Mouse (Mus musculus) thymus, postnatal 10 days (tissue): ENCODE measurements around the gene Olfr92.
A peak's percentile ranks its signal among the peaks of the same experiment; 100 is the strongest.
"Not testable (repeated sequence)": the region's sequence is repeated elsewhere in the genome, so short reads cannot be mapped to it uniquely, and the experiment has no call there.

ENCODE experiments used
- DNase-seq, 2 experiments: peaks; one replicate each; pipeline ENCODE4 v3.0.0; 2021; ENCODE audit warnings: low spot score in 2 of 2

Olfr92 gene

DNA sequence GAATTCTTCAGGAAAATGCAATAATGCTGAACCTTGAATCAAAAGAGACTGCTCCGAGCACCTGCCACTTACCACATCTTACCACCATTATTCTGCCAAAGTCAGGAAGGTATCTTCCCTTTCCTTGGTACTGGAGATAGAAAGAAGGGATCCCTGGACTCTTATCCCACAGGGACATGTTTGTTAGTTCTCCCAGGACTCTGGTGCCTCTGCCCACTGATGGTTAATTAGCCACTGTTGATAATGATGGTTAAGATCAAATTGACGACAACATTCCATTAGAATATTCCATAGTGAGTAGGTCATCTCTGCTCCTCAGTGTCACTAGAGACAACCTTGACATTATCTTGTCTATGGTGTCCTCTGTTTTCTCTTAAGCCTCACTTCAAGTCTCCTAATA is at the start of gene Olfr92:
Gene Olfr92, minus strand, starts transcription at position 101 of the 400 bp plus-strand sequence.
- no peak for DNase-seq

DNA sequence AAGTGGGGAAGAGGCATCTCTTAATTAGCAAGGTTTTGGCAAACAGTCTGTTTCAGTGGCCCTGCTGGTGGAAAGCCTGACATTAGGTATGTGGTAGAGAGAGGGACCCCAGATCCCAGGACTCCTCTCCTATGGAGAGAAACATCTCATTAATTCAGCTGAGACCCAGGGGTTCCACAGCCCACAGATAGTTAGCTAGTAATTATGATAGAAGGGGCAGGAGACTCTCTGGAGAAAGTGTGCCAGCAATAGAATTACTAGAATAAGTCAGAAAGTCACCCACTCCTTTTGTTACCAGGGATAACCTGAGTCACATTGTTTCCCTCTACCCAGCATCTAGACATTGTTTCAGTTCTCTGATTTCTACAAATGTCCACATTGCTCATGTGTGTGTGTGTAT is 41.5 kb upstream of the Olfr92 start, which contains the start of gene Olfr93:
Gene Olfr93, minus strand, starts transcription at position 101 of the 400 bp plus-strand sequence.
- no peak for DNase-seq

DNA sequence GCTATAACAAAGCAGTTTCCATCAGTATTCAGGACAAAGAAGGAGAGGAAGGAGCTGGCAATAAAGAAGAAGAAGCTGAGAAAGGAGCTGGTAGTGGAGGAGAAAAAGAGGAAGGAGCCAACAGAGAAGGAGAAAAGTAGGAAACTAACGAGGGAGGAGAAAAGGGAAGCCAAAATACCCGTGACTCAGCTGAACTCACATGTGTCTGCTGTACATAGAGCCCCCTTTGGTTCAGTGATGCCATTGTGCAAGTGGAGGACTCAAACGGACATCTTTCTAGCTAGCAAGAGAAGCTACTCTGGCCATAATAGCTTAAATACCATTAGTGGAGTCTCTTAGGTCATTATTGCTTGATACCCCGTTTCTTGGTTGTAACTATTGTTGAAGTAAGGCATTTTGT is 11.5 kb upstream of the Olfr92 start:
- DNase-seq, result not testable (repeated sequence)

DNA sequence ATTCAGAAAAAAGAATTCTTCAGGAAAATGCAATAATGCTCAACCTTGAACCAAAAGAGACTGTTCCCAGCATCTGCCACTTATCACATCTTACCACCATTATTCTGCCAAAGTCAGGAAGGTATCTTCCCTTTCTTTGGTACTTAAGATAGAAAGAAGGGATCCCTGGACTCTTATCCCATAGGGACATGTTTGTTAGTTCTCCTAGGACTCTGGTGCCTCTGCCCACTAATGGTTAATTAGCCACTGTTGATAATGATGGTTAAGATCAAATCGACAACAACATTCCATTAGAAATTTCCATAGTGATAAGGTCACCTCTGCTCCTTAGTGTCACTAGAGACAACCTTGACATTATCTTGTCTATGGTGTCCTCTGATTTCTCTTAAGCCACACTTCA is 21.7 kb downstream of the Olfr92 start, which contains the start of gene Olfr91:
Gene Olfr91, minus strand, starts transcription at position 101 of the 400 bp plus-strand sequence.
- no peak for DNase-seq

DNA sequence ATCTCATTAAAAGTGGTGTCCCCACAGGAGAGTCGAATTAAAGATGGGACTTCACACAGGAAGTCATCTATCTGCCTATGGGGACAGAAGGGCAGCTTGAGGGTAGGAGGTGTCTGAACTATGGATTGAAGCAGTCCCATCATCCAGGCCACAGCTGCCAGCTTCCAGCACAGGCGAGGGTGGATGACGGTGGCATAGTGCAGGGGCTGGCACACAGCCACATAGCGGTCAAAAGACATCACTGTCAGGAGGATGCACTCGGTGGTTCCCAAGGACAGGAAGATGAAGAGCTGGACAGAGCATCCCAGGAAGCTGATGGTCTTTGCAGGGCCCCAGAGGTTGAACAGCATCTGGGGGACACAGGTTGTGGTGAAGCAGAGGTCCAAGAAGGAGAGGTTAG is 26.6 kb downstream of the Olfr92 start:
- no peak for DNase-seq

DNA sequence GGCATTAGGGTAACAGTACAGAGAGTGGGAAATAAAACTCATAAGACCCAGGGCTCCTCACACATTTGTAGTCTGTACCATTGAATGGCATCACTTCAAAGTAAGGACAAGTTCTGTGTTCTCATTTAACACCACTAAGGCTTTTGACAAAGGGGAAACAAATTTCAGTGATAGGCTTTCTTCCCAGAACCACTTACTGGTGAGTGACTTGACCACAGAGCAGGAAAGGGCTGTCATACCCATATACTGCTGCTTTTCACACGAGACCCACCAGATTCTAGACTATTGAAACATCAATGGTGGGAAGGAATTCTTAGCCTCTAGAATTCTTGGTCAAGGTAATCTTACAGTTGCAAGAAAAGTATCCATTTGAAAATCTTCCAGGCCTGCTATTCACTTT is 27.7 kb downstream of the Olfr92 start:
- DNase-seq, result no peak

DNA sequence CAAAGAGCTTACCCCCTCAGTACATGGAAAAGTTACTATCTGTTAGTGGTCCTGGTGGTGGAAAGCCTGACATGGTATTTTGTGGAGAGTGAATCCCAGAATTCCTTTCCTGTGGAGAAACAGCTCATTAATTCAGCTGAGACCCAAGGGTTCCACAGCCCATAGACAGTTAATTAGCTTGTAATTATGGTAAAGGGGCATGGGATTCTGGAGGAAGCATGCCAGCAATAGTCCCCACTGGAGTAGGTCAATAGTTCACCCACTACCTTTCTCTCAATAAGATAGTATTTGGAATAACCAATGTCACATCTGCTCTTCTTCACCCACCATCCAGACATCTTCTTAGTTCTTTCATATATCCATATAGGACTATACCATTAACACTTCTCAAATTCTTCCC is 31.5 kb downstream of the Olfr92 start, which contains the start of gene Olfr90:
Gene Olfr90, minus strand, starts transcription at position 101 of the 400 bp plus-strand sequence.
- DNase-seq, result no peak

DNA sequence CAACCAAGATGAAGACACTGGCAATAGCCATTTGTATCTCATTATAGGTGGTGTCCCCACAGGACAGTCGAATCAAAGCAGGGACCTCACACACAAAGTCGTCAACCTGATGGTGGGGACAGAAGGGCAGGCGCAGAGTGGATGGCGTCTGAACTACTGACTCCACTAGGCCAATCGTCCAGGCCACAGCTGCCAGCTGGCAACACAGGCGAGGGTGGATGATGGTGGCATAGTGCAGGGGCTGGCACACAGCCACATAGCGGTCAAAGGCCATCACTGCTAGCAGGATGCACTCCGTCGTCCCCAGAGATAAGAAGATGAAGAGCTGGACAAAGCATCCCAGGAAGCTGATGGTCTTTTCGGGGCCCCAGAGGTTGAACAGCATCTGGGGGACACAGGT is 34.3 kb downstream of the Olfr92 start:
- no peak for DNase-seq

DNA sequence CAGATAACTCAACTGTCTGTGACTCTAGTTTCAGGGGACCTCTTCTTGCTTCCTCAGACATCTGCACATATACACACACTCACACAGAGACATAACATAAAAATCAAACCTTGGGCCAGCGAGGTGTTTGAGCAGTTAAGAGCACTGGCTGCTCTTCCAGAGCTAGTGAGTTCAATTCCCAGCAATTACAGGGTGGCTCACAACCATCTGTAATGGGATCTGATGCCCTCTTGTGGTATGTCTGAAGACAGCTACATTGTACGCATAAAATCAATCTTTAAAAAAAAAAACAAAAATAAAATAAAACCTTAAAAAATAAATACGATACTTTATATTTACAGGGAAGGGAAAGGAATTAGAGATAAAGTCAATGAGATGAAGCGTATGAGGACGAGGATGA is 35.3 kb downstream of the Olfr92 start:
- no peak for DNase-seq

DNA sequence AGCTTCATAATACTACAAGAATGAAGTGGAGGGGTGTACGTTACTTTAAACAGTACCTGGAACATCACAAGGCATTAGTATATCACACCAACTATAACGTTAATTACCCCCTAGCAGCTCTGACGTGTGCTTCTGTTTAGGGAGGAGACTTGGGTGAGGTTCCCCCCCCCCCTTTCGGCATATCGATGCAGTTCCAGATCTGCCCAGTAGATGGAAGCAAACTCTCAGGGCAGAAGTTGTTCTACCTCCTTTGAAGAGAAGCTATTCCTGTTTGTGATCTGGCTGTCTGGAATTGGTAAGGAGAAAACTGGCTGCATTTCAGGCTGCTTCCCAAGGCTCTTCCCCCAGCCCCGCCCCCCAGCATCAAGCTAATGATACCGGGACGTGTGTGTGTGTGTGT is 36.6 kb downstream of the Olfr92 start:
- peak in 1 of 2 experiments; percentile 55 for DNase-seq

DNA sequence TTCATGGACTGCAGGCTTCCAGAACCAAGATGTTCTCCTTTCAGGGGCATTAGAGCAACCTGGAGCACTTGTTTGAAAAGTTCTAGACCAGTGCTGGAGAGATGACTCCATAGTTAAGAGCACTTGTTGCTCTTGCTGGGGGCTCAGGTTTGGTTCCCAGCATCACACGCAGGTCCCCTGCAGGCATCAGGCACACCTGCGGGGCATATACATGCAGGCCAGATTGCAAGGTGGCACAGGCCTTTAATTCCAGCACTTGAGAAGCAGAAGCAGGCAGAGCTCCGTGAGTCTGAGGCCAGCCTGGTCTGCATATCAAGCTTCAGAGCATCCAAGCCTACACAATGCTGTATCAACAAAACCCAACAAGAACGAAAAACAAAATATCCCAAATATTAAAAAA is 38.2 kb downstream of the Olfr92 start:
- no peak for DNase-seq

DNA sequence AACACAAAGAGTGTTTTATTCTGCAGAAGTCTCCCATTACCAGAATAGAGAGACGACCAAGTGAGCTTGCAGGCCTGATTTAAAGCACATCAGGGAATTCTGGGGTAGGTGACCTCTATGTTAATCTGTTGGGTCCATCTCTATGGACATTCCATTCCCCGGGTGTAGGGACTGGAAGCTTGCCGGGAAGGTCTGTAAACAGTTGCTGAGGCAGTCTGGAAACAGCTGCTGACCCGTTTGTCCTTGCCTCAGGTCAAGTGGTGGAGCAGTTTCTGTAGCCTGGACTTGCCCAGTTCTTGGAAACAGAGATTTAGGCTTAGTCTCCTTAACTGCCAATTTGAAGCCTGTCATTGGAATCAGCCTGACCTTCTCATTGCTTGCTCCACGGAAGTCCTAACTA is 39.8 kb downstream of the Olfr92 start:
- DNase-seq, result no peak

DNA sequence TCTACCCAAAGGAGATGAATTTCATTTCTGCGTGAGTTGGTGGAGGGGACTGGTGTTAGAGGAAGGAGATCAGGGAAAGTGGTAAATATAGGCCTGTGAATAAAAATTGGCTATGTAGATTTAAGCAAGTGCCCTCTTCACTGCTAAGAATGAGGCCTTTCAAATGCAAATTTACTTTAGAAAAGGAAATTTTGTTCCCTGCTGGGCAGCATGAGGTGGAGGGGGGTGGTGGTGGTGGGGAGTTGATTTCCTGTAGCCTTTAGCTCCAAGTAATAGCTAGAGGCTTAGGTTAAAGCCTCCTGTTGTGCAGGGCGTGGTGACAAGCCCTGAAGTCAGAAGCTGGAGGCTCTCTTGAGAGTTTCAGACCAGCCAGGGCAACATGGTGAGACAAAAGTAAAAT is 40.9 kb downstream of the Olfr92 start:
- no peak for DNase-seq

DNA sequence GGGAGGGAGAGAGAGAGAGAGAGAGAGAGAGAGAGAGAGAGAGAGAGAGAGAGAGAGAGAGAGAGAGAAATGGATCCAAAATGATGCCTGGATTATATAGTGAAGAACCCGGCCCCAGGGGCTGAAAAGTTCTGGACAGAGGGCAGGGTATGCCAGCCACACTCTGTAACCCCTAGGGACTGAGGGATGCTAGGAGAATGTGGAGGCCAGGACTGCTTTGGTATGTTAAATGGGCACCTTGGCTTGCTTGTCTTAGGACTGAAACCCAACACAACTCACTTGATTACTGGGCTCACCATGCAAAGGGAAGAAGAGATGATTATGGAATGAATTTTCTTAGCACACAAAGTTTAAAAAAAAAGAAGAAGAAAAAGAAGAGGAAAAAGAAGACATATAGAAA is 41.7 kb downstream of the Olfr92 start:
- DNase-seq, result no peak

DNA sequence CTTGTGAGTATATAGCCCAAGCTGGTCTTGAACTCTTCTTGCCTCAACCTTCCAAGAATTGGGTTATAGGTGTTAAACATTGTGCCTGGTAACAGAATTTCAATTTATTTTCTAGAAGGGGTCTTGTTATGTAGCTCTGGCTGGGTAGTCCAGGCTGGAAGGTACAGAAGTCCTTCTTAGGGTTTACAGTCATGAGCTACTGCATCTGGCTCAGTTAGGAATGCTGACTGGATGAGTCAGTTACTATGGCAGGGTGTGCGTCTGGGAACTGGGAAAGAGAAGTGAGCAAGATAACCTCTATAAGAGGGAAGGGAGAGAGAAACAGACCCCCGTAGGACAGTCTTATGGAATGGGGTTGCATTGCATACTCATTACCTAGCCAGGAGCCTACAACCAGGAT is 44.1 kb downstream of the Olfr92 start:
- DNase-seq, result no peak

DNA sequence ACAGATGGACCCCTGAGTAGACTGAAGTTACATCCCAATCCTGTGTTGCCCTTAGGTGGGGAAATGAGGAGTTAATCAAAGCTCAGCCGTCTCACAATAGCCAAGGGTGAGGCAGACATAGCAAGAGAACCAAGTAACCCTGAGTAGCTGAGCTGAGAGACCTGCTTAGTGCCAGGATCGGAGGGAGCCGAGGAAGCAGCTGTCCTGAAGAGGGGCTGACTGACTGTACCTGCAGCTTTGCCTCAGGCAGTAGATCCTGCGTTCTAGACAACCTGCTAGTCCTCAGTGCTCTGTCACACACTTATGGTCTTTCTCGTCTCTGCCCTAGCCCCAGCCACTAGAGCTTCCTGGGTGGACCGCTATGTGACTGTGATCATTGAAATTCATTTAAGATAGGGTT is 44.7 kb downstream of the Olfr92 start:
- DNase-seq, result no peak

DNA sequence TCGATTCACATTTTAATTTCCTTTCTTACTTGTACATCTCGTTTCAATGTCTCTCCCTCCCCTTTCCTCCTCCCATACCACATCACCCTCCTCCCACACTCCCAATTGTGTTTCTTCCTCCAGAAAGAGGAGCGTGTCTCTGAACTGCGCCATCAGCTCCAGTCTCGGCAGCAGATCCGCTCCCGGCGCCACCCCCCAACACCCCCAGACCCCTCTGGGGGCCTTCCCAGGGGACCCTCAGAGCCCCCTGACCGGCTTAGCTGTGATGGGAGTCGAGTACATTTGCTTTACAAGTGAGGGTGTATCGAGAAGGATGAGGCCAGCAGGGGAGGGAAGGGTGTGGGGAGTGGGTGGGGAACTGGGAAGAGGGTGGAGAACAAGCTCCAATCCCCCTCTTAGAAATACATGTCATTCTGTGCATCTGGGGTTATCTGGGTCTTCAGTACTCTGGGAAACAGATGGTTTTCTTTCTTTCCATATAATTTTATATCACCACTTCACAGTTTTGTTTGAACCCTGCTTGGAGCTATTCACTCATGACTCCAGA is 47.1 kb downstream of the Olfr92 start:
- no peak for DNase-seq

DNA sequence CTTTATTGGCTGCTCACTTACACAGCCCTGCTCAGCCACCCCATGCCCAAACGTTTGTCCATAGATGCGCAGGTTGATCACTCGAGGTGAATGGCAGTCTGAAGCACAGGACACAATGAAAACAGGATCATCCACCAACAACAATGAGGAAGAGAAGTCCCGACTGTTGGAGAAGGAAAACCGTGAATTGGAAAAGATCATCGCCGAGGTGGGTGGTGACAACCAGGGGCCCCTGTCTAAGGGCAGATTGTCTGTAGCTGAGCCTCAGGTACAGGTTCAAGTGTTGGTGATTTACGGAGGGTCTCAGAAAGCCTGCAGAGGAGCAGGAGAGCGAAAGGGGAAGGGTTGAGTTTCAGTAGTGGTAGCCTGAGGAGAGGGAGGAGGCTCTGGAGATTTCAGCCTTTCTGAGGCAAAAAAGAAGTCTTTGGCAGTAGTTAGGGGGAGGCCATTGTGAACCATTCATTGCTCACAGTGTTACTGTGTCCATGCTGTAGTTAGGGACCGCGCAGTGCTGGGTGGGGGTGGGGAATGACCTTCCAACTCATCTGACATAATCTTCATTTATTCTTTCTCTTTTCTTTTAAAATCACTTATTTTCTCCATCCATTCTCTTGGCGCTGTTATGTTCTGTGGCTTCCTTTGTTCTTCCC is 47.7 kb downstream of the Olfr92 start:
- DNase-seq, result no peak

DNA sequence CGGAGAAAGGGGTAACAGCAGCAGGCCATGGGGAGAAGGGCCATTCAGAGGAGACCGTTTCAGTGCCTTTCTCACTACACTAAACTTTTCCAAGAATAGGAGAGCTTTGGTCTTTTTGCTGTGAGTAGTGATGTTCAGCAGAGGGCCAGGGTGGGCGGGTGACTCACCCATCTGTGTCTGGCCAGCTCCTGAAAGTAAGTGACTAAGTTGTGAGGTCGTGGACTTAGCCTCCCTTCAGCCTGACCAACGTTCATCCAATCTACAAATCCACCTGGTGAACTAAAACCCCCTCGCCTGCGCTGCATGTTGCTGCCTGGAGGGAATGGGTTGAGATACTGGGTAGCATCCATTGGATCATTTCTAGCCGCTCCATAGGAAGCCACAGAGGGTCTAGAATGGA is 49.8 kb downstream of the Olfr92 start:
- no peak for DNase-seq

DNA sequence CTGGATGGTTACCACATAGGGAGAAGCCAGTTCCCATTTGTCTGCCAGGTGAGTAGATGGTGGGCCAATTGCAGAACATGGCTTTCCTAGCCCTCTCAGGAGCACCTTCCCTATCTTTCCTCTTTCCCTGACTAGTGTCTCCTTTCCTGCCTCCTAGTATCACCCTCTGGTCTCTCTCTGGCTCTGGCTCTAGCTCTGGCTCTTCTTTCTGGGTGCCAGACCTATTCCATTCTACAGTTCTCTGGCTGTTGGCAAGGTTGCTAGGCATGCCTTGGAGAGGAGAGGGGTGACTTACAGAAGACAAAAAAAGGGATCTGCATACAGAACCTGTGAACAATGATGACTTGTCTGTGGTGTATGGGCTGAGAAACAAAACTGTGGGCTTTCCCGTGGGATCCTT is 52.0 kb downstream of the Olfr92 start:
- DNase-seq, result no peak

DNA sequence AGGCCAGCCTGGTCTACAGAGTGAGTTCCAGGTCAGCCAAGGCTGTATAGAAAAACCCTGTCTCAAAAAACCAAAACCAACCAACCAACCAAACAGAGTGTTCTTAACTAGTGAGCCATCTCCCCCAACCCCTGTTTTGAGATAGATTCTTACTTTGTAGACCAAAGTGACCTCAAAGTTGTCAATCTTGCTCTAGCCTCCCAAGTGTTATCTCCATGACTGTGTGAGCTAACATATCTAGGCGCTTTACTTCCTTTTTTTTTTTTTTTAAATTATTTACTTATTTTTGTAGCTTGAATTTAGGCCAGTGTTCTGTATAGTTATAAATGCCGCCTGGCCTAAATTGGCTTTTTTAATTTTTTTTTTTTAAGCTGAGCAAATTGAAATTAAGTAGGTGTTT is 53.9 kb downstream of the Olfr92 start:
- no peak for DNase-seq

DNA sequence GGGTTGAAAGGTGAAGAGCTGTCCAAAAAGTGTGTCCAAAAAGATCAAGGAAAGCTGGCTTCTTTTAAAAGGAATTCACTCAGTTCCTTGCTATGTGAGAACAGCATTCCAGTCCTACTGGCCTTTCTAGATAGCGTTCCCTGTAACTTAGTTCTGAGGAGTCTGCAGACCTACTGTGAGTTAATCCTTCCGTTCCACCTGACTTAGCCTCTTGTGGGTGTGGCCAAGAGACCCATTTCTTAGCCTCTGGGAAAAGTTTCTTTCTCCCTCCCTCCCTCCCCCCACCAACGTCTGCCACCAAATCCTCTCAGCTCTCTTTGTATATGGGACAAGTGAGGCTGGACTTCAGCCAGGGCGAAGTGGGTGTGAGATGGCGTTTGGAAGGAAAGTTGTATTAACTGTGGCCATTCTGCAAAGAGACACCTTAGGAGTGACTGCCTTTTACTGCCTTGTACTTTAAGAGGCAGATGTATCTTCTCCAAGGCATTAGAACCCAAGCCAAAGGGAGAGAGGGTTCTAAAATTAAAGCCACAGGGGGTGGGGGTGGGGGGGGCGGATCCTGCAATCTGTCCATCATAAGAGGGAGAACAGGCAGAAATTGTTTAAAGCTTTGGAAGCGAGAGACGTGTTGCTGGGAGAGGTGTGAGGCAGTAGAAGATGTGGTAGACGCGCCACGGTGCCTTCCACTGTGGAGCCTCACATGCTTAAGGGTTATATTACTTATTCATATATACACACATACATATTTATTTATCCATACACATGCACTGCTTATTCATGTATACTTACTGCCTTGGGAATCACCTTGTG is 56.0 kb downstream of the Olfr92 start:
- no peak for DNase-seq

DNA sequence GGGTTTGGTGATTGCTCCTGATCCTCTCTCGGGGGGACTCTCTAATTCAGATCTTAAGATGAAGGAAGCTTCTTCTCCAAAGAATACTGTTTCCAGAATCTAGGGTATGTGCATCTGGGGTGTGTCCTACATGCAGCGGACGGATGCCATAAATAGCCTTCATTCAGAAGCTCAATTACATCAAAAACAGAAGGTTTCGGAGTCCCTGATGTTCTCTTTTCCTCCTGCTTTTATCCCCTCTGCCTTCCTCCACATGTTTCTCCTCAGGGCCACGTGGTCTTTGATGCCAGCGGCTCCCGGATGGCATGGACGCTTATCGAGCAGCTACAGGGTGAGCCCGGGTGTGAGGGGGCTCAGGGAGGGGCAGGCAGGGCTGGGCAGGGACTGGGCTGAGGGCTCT is 56.8 kb downstream of the Olfr92 start:
- DNase-seq, result no peak
